Mouse (Mus musculus) ES-Bruce4 (cell line): ENCODE measurements around the gene Atxn2l. TPM values are rescaled to one million over a fixed set of nuclear protein-coding genes. Genes with fewer than 3 reads are reported as not detected.

Source experiments
- H3K27ac ChIP-seq: 2 replicates; pipeline ENCODE4 v1.5.1; 2012; ENCODE audit warnings: low read length, inconsistent platforms; ENCODE audit not compliant: insufficient read depth
- H3K27me3 ChIP-seq: 2 replicates; pipeline ENCODE4 v1.6.1; 2012; ENCODE audit warnings: mild to moderate bottlenecking, low read length, inconsistent platforms; ENCODE audit not compliant: control insufficient read depth, poor library complexity, insufficient read depth, severe bottlenecking
- H3K36me3 ChIP-seq: 2 replicates; pipeline ENCODE4 v1.6.1; 2012; ENCODE audit warnings: inconsistent platforms, mild to moderate bottlenecking, low read length, moderate library complexity; ENCODE audit not compliant: control insufficient read depth, poor library complexity, insufficient read depth, severe bottlenecking
- H3K4me1 ChIP-seq: one replicate; pipeline ENCODE4 v1.8.1; 2011; ENCODE audit warnings: low read length; ENCODE audit not compliant: control insufficient read depth, insufficient read depth
- H3K4me3 ChIP-seq: 2 replicates; pipeline ENCODE4 v1.5.1; 2011; ENCODE audit warnings: low read depth, mild to moderate bottlenecking, low read length
- H3K9ac ChIP-seq: 2 replicates; pipeline ENCODE4 v1.6.1; 2012; ENCODE audit warnings: low read depth, mild to moderate bottlenecking, inconsistent platforms; ENCODE audit not compliant: poor library complexity, severe bottlenecking
- H3K9me3 ChIP-seq: replicated peaks from 2 replicates; pipeline ENCODE4 v1.6.1; 2012; ENCODE audit warnings: mild to moderate bottlenecking, low read length, inconsistent platforms; ENCODE audit not compliant: control insufficient read depth, poor library complexity, insufficient read depth, severe bottlenecking
- CTCF ChIP-seq: IDR thresholded peaks from one replicate; pipeline ENCODE4 v1.8.1; 2011; ENCODE audit warnings: low read depth, low read length
- EP300 ChIP-seq: IDR thresholded peaks from 2 replicates; pipeline ENCODE4 v1.6.1; 2011; ENCODE audit warnings: low read depth, low read length; ENCODE audit not compliant: insufficient read depth
- POLR2A ChIP-seq: IDR thresholded peaks from one replicate; pipeline ENCODE4 v1.8.1; 2011; ENCODE audit warnings: low read length; ENCODE audit not compliant: insufficient read depth
- polyA plus RNA-seq: library from polyadenylated mRNA; stranded (reverse); fragments of >200 nt; gene quantifications from 2 replicates; pipeline ENCODE4 v1.2.4, GENCODE M21; 2011; ENCODE audit warnings: low read depth; ENCODE audit not compliant: missing spikeins, insufficient read depth, insufficient read length

The Atxn2l gene
- polyA plus RNA-seq, 1 experiment: 160 TPM

- no peak for TF ChIP-seq CTCF
Measured at GRCm38 (mm10) chr7:126487052-126487483, 16.2 kb downstream of the Atxn2l start, which contains the start of gene Tufm. Gene Tufm, plus strand, starts transcription at chr7:126487361.

GRCm38 (mm10) chr7:126482392-126482871 is 20.8 kb downstream of the Atxn2l start:
- H3K9ac ChIP-seq: peak overlapping the region; percentile 75
- H3K36me3 ChIP-seq: no peaks in the 10 kb centered on the region
- H3K4me3 ChIP-seq: peak overlapping the region; percentile 43
- H3K27ac ChIP-seq: peak overlapping the region; percentile 85
- H3K27me3 ChIP-seq: no peaks in the 10 kb centered on the region
- TF ChIP-seq POLR2A (peak; percentile 38), EP300 (no peak; the same call in 1 of the 2 replicates), CTCF (no peak)
- no peaks in the 10 kb centered on the region for H3K9me3 ChIP-seq
- H3K4me1 ChIP-seq: no peaks in the 10 kb centered on the region

More at GRCm38 (mm10) chr7:126487052-126487483, 16.2 kb downstream of the Atxn2l start, which contains the start of gene Tufm:
- no peaks in the 10 kb centered on the region for H3K4me1 ChIP-seq
- peaks cover 23% of the 10 kb centered on the region for H3K36me3 ChIP-seq
- no peaks in the 10 kb centered on the region for H3K27me3 ChIP-seq
- peak within 1 kb of the TSS; percentile 41; the same call in 1 of the 2 replicates for H3K27ac ChIP-seq
- peak within 1 kb of the TSS; percentile 93 for H3K4me3 ChIP-seq
- peak within 1 kb of the TSS; percentile 88 for H3K9ac ChIP-seq
- H3K9me3 ChIP-seq: no peaks in the 10 kb centered on the region

- Histone ChIP-seq H3K4me1 (no peaks in the 10 kb centered on the region), H3K27ac (no peak overlapping the region), H3K4me3 (0 out of 2 replicates have a peak overlapping the region, but pooled peaks have one; percentile 13), H3K9me3 (no peaks in the 10 kb centered on the region), H3K36me3 (no peaks in the 10 kb centered on the region), H3K9ac (no peak overlapping the region), H3K27me3 (no peaks in the 10 kb centered on the region)
- TF ChIP-seq CTCF (no peak), POLR2A (no peak), EP300 (no peak)
Measured at GRCm38 (mm10) chr7:126481699-126482098, 21.5 kb downstream of the Atxn2l start.

GRCm38 (mm10) chr7:126474993-126475581 is 28.1 kb downstream of the Atxn2l start, which contains the start of gene Sh2b1:
Gene Sh2b1, minus strand, starts transcription at chr7:126475424.
- Histone ChIP-seq H3K9me3 (no peaks in the 10 kb centered on the region), H3K27me3 (no peaks in the 10 kb centered on the region), H3K9ac (peak within 1 kb of the TSS; percentile 90), H3K4me1 (no peaks in the 10 kb centered on the region), H3K4me3 (peak within 1 kb of the TSS; percentile 85), H3K27ac (peak within 1 kb of the TSS; percentile 57), H3K36me3 (peaks cover 8% of the 10 kb centered on the region)
- TF ChIP-seq POLR2A (no peak), EP300 (peak; percentile 61; the same call in 1 of the 2 replicates), CTCF (peak; percentile 55)

DNA sequence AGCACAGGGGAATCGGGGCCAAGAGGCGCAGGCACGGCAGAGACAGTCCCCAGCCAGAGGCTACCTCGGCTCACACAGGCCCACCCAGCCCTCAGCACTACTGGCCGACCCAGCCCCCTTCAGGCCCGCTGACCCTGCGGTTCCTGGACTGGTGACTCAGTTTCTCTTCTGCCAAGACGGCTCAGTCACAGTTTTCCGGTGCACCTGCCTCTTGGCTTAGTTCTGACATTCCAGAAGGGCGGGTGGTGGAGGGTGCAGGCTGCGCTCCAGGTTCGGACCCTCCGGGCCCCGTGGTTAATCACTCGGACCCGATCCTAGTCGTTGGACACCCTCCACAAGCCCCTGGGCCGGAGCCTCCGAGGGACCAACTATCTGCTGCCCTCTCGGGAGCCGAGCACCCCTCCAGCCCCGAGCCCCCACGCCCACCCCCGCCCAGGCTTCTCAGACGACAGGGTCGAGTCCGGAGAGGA is 28.7 kb downstream of the Atxn2l start:
- Histone ChIP-seq H3K4me1 (no peaks in the 10 kb centered on the region), H3K27ac (no peak overlapping the region), H3K36me3 (peaks cover 8% of the 10 kb centered on the region), H3K4me3 (peak overlapping the region; percentile 85), H3K9me3 (no peaks in the 10 kb centered on the region), H3K9ac (peak overlapping the region; percentile 90), H3K27me3 (no peaks in the 10 kb centered on the region)
- TF ChIP-seq CTCF: no peak
- TF ChIP-seq POLR2A: no peak

GRCm38 (mm10) chr7:126473470-126474086 is 29.7 kb downstream of the Atxn2l start:
- Histone ChIP-seq H3K4me1 (no peaks in the 10 kb centered on the region), H3K4me3 (no peak overlapping the region), H3K9ac (peak overlapping the region; percentile 90), H3K27ac (no peak overlapping the region), H3K27me3 (no peaks in the 10 kb centered on the region), H3K9me3 (no peaks in the 10 kb centered on the region), H3K36me3 (peaks cover 10% of the 10 kb centered on the region)
- TF ChIP-seq EP300 (no peak), POLR2A (no peak), CTCF (no peak)
